Mouse (Mus musculus) stomach, postnatal 0 days (tissue): ENCODE measurements around the gene Hvcn1. TPM values are rescaled to one million over a fixed set of nuclear protein-coding genes. Genes with fewer than 3 reads are reported as not detected.
"Not testable (repeated sequence)": the region's sequence is repeated elsewhere in the genome, so short reads cannot be mapped to it uniquely, and the experiment has no call there.

Experiments
- ATAC-seq: fragments of 200-750 bp; cut with Nextera tagmentation; 2 replicates; pipeline ENCODE4 v1.8.0; 2017; ENCODE audit not compliant: low FRiP score, low TSS enrichment
- DNase-seq: peaks from one replicate; pipeline ENCODE4 v3.0.0-alpha.2; 2016; ENCODE audit warnings: low spot score
- H3K27ac ChIP-seq: fragments of 300-500 bp; sonication (generic); replicated peaks from 2 replicates; pipeline ENCODE4 v1.5.1; 2014; ENCODE audit warnings: mild to moderate bottlenecking, control low read depth
- H3K27me3 ChIP-seq: fragments of 300-500 bp; sonication (generic); 2 replicates; pipeline ENCODE4 v1.6.1; 2014; ENCODE audit warnings: low read length; ENCODE audit not compliant: control insufficient read depth, insufficient read depth
- H3K36me3 ChIP-seq: fragments of 300-500 bp; sonication (generic); 2 replicates; pipeline ENCODE4 v1.6.1; 2014; ENCODE audit warnings: low read length, mixed read lengths; ENCODE audit not compliant: control insufficient read depth, insufficient read depth
- H3K4me1 ChIP-seq: fragments of 300-500 bp; sonication (generic); replicated peaks from 2 replicates; pipeline ENCODE4 v1.6.1; 2014; ENCODE audit warnings: antibody characterized with exemption; ENCODE audit not compliant: control insufficient read depth, insufficient read depth
- H3K4me2 ChIP-seq: fragments of 300-500 bp; sonication (generic); replicated peaks from 2 replicates; pipeline ENCODE4 v1.6.1; 2014; ENCODE audit warnings: low read depth, mild to moderate bottlenecking, control low read depth, moderate library complexity
- H3K4me3 ChIP-seq: fragments of 300-500 bp; sonication (generic); 2 replicates; pipeline ENCODE4 v1.5.1; 2014; ENCODE audit warnings: low read depth, low read length, control low read depth
- H3K9ac ChIP-seq: fragments of 300-500 bp; sonication (generic); 2 replicates; pipeline ENCODE4 v1.6.1; 2014; ENCODE audit warnings: mild to moderate bottlenecking, low read length, control low read depth, mixed read lengths
- H3K9me3 ChIP-seq: fragments of 300-500 bp; sonication (generic); 2 replicates; pipeline ENCODE4 v1.6.1; 2016; ENCODE audit warnings: low read length; ENCODE audit not compliant: control insufficient read depth
- CTCF ChIP-seq: IDR thresholded peaks from 2 replicates; pipeline ENCODE4 v1.5.1; 2016; ENCODE audit warnings: antibody characterized with exemption, low read depth, mild to moderate bottlenecking, moderate library complexity
- EP300 ChIP-seq: optimal IDR thresholded peaks from 2 replicates; pipeline ENCODE3; 2016; ENCODE audit warnings: antibody characterized with exemption
- WGBS: fragments of 180-500 bp; shearing (Covaris S2); extraction: QIAGEN DNeasy Blood & Tissue Kit; methylation state at CpG from one replicate; pipeline ENCODE4 v1.1.7; 2014; 5-methylcytosine and 5-hydroxymethylcytosine counted together
- polyA plus RNA-seq: library from polyadenylated mRNA; unstranded; fragments of >200 nt; fragmentation: Nextera tagmentation; extraction: Ambion mirVana; gene quantifications from 2 replicates; pipeline ENCODE4 v1.2.1, GENCODE M21; 2015

Hvcn1 gene
- polyA plus RNA-seq, 1 experiment from 2014 or later: 2.8 TPM

- H3K36me3 ChIP-seq: peaks cover 24% of the 10 kb centered on the region
- no peak overlapping the region for H3K4me2 ChIP-seq
- no peak overlapping the region for H3K9ac ChIP-seq
- WGBS: 38% methylated on average over 1 of the region's 1 CpGs
- no peaks in the 10 kb centered on the region for H3K27me3 ChIP-seq
- no peaks in the 10 kb centered on the region for H3K4me1 ChIP-seq
- H3K9me3 ChIP-seq: no peaks in the 10 kb centered on the region
- no peak overlapping the region for H3K27ac ChIP-seq
- H3K4me3 ChIP-seq: no peak overlapping the region
- no peak for TF ChIP-seq EP300
- TF ChIP-seq CTCF: peak; percentile 79
- DNase-seq: peak; percentile 55
- ATAC-seq: peak; percentile 68; the same call in 1 of the 2 replicates
These were observed 30.2 kb upstream of the Hvcn1 start for GRCm38 (mm10) chr5:122176398-122176797.

DNA sequence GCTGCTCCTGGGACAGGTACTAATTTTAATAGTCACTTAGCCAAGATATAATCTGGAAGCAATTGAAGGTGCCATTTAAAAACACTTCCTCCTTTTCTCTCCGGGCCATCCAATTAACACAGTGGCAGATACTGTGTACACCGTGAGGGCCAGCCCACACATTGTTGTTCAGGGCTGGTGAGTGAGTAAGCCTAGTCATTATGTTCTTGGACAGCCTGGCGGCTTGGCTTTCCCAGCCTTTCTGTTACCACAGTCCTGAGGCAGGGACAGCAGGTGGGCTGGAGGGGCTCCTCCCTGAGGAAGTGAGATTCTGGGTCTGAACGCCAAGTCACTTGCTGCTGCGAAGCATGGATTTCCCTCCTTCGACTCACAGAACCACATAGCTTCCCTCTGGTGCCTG, 26.9 kb upstream of the Hvcn1 start:
- no peaks in the 10 kb centered on the region for H3K4me1 ChIP-seq
- WGBS: 47% methylated on average over 6 of the region's 6 CpGs
- peak; percentile 63; the same call in 1 of the 2 replicates for ATAC-seq
- H3K27me3 ChIP-seq: no peaks in the 10 kb centered on the region
- H3K9ac ChIP-seq: no peak overlapping the region
- no peak for DNase-seq
- H3K36me3 ChIP-seq: peaks cover 6% of the 10 kb centered on the region; the same call in 1 of the 2 replicates
- H3K27ac ChIP-seq: no peak overlapping the region
- H3K9me3 ChIP-seq: no peaks in the 10 kb centered on the region
- TF ChIP-seq CTCF (no peak), EP300 (no peak)
- no peak overlapping the region for H3K4me3 ChIP-seq
- H3K4me2 ChIP-seq: no peak overlapping the region

DNA sequence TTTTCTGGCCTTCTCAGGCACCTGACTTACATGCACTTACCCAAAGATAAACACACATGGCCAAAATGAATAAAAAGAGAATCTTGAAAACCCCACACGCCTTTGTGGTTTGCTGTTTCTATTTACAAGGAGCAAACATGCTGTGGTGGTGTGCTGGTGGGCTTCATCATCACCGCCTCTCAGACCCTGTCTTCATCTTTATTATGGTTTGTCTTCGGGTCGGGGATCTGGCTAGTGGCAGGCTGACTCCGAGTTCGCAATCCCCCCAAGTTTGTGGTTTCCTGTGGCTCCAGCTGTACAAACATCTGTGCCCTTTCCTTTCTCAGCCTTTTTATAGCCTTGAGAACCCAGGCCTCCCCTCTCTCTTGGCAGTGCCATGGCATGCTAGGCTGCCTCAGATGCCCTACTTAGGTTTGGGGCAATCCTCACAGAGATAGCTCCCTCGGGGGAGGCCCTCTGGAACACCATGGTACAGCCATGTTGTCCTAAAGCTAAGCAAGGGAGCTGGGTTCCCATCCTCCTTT, 22.3 kb upstream of the Hvcn1 start:
- TF ChIP-seq CTCF (no peak), EP300 (no peak)
- H3K4me1 ChIP-seq: no peaks in the 10 kb centered on the region
- H3K4me2 ChIP-seq: no peak overlapping the region
- DNase-seq (no peak), ATAC-seq (no peak)
- H3K9ac ChIP-seq: no peak overlapping the region
- H3K4me3 ChIP-seq: no peak overlapping the region
- H3K27me3 ChIP-seq: no peaks in the 10 kb centered on the region
- no peaks in the 10 kb centered on the region for H3K36me3 ChIP-seq
- no peak overlapping the region for H3K27ac ChIP-seq
- H3K9me3 ChIP-seq: no peaks in the 10 kb centered on the region
- 82% methylated on average over 7 of the region's 7 CpGs for WGBS

DNA sequence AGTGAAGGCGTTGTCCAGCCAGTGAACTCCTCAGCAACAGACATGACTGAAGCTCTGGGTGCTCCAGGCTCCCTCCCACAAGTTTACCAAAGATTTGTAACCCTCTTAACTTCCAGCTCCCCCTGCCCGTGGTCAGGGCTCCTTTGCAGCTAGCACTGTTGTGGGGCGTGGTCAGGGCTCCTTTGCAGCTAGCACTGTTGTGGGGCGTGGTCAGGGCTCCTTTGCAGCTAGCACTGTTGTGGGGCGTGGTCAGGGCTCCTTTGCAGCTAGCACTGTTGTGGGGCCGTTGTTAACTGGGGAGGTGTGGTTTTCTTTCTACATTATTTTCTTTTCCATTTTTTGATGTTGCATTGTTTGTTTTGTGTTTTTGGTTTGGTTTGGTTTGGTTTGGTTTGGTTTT, 21.7 kb upstream of the Hvcn1 start:
- not testable (repeated sequence) for ATAC-seq, H3K36me3 ChIP-seq, H3K27ac ChIP-seq, H3K9me3 ChIP-seq, H3K4me1 ChIP-seq, DNase-seq, H3K27me3 ChIP-seq, H3K4me2 ChIP-seq, H3K9ac ChIP-seq, H3K4me3 ChIP-seq
- WGBS: 90% methylated on average over 6 of the region's 6 CpGs

GRCm38 (mm10) chr5:122189115-122189514, 17.5 kb upstream of the Hvcn1 start:
- no peak overlapping the region for H3K4me2 ChIP-seq
- no peak overlapping the region for H3K4me3 ChIP-seq
- no peak overlapping the region for H3K9ac ChIP-seq
- DNase-seq: no peak
- WGBS: 44% methylated on average over 3 of the region's 3 CpGs
- no peak for ATAC-seq
- no peak overlapping the region for H3K27ac ChIP-seq
- H3K9me3 ChIP-seq: no peaks in the 10 kb centered on the region
- no peaks in the 10 kb centered on the region for H3K36me3 ChIP-seq
- H3K27me3 ChIP-seq: no peaks in the 10 kb centered on the region
- H3K4me1 ChIP-seq: no peaks in the 10 kb centered on the region
- TF ChIP-seq EP300 (no peak), CTCF (no peak)

DNA sequence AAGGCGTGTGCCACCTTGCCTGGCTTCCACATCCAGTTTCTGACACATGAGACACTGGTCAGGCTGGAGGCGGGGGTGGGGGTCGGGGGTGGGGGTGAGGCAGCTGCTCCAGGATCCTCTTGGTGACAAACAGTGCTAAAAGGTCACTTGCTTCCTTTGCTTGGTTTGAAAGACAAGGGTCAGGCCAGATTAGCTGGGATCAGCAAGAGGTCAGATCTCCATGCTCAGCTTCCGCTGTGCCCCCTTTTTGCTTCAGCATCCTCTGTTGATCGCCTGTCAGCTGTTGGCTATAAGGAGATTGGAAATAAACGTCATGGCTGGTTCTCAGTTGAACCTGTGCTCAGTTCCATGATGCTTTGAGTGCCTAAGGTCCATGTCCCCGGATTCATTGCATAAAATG, 16.1 kb upstream of the Hvcn1 start:
- Histone ChIP-seq H3K4me2 (no peak overlapping the region), H3K9ac (no peak overlapping the region), H3K27me3 (no peaks in the 10 kb centered on the region), H3K9me3 (no peaks in the 10 kb centered on the region), H3K4me1 (no peaks in the 10 kb centered on the region), H3K27ac (no peak overlapping the region), H3K36me3 (no peaks in the 10 kb centered on the region), H3K4me3 (no peak overlapping the region)
- ATAC-seq (no peak), DNase-seq (no peak)
- 60% methylated on average over 7 of the region's 7 CpGs for WGBS
- TF ChIP-seq EP300: no peak
- no peak for TF ChIP-seq CTCF
